Mouse (Mus musculus) hindbrain, postnatal 0 days (tissue): Measurements from ENCODE around the gene Gcm2. TPM values are rescaled to one million over a fixed set of nuclear protein-coding genes. Genes with fewer than 3 reads are reported as not detected.
A peak's percentile ranks its signal among the peaks of the same experiment; 100 is the strongest.

Experiments used
- ATAC-seq: fragments of 200-750 bp; cut with Nextera tagmentation; 2 replicates; pipeline ENCODE4 v1.8.0; 2017; ENCODE audit warnings: mild to moderate bottlenecking, moderate TSS enrichment, moderate library complexity
- DNase-seq: peaks from one replicate; pipeline ENCODE4 v3.0.0-alpha.2; 2015; ENCODE audit warnings: low spot score
- H3K27ac ChIP-seq: fragments of 300-500 bp; sonication (generic); 2 replicates; pipeline ENCODE4 v1.5.1; 2014; ENCODE audit warnings: mild to moderate bottlenecking
- H3K27me3 ChIP-seq: fragments of 300-500 bp; sonication (generic); 2 replicates; pipeline ENCODE4 v1.6.1; 2014; ENCODE audit warnings: low read length, mixed read lengths; ENCODE audit not compliant: insufficient read depth
- H3K36me3 ChIP-seq: fragments of 300-500 bp; sonication (generic); 2 replicates; pipeline ENCODE4 v1.6.1; 2014; ENCODE audit warnings: low read length, mixed read lengths; ENCODE audit not compliant: insufficient read depth
- H3K4me1 ChIP-seq: fragments of 300-500 bp; sonication (generic); 2 replicates; pipeline ENCODE4 v1.6.1; 2014; ENCODE audit warnings: antibody characterized with exemption, low read length, mixed read lengths; ENCODE audit not compliant: insufficient read depth
- H3K4me2 ChIP-seq: fragments of 300-500 bp; sonication (generic); 2 replicates; pipeline ENCODE4 v1.6.1; 2014; ENCODE audit warnings: low read depth, mild to moderate bottlenecking, low read length, moderate library complexity, mixed read lengths
- H3K4me3 ChIP-seq: fragments of 300-500 bp; sonication (generic); 2 replicates; pipeline ENCODE4 v1.5.1; 2014; ENCODE audit warnings: low read length
- H3K9ac ChIP-seq: fragments of 300-500 bp; sonication (generic); replicated peaks from 2 replicates; pipeline ENCODE4 v1.6.1; 2014; ENCODE audit warnings: mild to moderate bottlenecking, low read length, moderate library complexity, mixed read lengths
- H3K9me3 ChIP-seq: fragments of 300-500 bp; sonication (generic); 2 replicates; pipeline ENCODE4 v1.6.1; 2016; ENCODE audit warnings: low read length, mixed read lengths
- CTCF ChIP-seq: IDR thresholded peaks from 2 replicates; pipeline ENCODE4 v1.5.1; 2016; ENCODE audit warnings: antibody characterized with exemption, control low read depth, low read depth
- WGBS: fragments of 180-500 bp; shearing (Covaris S2); extraction: QIAGEN DNeasy Blood & Tissue Kit; methylation state at CpG from one replicate; pipeline ENCODE4 v1.1.7; 2014; 5-methylcytosine and 5-hydroxymethylcytosine counted together
- polyA plus RNA-seq: library from polyadenylated mRNA; unstranded; fragments of >200 nt; fragmentation: Nextera tagmentation; extraction: Ambion mirVana; gene quantifications from 2 replicates; pipeline ENCODE4 v1.2.1, GENCODE M21; 2015
- total RNA-seq: library from RNA; depleted of rRNA; stranded (reverse); fragments of >200 nt; gene quantifications from 2 replicates; pipeline ENCODE4 v1.2.3, GENCODE M21; 2014

The Gcm2 gene
- total and polyA plus RNA-seq, 2 experiments from 2014 or later: not detected

DNA sequence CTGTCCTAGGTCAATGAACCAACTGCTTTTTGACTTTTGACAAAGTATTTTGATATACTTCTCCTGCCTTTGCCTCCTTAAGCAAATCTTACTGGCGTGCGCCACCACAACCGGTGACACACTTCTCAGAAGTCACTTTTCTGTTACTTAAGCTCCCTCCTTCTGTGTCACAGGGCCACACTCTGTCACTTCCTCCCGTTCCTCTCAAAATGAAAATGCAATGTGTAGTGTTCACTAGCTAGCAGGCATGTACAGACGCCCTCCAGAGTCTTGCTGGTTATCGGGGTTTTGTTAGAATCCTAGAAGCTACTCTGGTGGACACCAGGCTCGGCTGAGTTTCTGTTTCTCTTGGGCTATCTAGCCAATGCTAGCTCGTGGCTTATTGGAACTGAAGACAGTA, 17.5 kb upstream of the Gcm2 start:
- Histone ChIP-seq H3K27me3 (no peaks in the 10 kb centered on the region), H3K9ac (no peak overlapping the region), H3K36me3 (no peaks in the 10 kb centered on the region), H3K4me2 (no peak overlapping the region), H3K27ac (no peak overlapping the region), H3K4me3 (no peak overlapping the region), H3K4me1 (no peaks in the 10 kb centered on the region), H3K9me3 (no peaks in the 10 kb centered on the region)
- ATAC-seq (no peak), DNase-seq (no peak)
- WGBS: 84% methylated on average over 8 of the region's 8 CpGs
- TF ChIP-seq CTCF: no peak

DNA sequence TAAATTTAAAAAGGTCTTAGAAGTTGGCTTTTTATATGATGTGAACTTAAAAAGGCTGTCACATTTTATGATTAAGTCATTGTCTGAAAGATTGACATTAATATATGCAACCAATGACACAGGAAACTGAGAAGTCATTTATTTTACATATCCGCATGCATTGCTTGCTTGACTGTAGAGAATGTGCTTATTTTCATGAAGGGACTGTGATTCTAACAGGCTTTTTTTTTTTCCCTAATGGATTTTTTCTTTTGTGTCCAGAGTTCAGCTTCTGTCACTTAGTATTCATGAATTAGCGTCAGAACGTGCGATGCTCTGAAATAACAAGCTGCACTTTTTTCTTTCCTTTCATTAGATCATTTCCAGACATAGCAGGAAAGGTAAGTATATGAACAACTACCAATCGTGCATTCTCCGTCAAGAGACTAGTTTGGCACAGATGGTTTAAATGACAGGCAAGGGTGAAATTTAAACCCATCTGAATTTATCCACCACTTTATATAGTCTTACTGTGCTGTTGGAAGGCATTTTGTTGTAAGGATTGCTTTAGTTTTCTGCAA, 12.9 kb upstream of the Gcm2 start:
- no peaks in the 10 kb centered on the region for H3K4me1 ChIP-seq
- no peak overlapping the region for H3K27ac ChIP-seq
- H3K36me3 ChIP-seq: no peaks in the 10 kb centered on the region
- H3K9ac ChIP-seq: no peak overlapping the region
- no peaks in the 10 kb centered on the region for H3K9me3 ChIP-seq
- ATAC-seq: no peak
- 53% methylated on average over 6 of the region's 6 CpGs for WGBS
- no peaks in the 10 kb centered on the region for H3K27me3 ChIP-seq
- H3K4me3 ChIP-seq: no peak overlapping the region
- TF ChIP-seq CTCF: no peak
- no peak overlapping the region for H3K4me2 ChIP-seq
- DNase-seq: no peak

DNA sequence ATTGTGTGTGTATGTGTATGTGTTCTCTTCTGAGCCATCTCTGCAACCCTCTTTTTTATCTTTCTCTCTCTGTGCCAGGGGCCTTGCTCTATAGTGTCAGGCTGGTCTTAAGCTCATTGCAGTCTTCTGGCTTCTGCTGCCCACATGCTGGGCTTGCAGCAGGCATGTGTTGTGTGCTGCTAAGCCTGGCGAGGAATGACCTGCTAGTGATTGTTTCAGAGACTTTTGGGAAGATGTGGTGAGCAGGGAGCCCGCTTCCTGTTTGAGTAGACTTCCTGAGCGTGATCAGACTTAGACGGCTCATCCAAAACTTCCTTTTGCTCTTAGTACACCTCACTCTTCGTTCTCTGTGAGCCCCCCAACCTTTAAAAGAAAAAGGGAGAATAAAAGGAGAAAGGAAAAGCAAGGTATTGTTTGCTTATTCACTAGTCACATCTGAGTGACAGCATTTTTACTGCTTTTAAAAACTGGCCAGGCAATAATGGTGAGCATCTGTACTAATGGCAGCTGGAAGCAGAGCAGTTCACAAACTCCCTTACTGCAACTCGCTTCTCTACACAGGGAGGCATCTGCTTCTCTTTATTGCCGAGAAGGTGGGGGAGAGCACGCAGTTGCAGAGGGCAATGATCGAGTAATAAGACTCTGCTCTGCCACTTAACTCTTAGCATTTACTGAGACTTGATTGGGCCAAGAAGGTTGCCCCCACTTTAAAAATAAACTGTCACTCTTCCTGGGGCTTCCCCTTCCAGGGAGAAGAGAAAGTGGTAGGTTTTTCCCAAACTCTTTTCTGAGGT, 8.5 kb upstream of the Gcm2 start:
- no peak for TF ChIP-seq CTCF

DNA sequence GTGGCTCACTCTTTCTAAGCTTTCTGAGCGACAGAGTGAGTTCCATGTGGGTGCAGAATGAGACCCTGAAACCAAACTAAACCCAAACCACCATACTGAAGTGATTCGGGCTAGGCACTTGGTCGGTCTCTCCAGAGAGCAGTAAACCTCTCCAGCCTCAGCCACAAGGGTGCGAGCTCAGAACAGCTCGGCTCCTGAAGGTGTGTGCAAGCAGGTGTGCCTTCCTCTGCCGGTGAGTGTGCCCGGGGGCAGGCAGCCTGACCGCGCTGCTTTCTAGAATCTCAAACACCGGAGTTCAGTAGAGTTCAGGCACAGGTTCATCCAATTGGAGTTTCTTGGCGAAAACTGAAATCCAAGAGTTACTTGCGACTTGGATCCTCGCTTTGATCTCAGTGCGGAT, 3.1 kb upstream of the Gcm2 start, which contains the start of gene Sycp2l:
TSS of gene Sycp2l (plus strand) at position 368 of the 400 bp plus-strand sequence.
- H3K4me3 ChIP-seq: 0 out of 2 replicates have a peak within 1 kb of the TSS, but pooled peaks have one; percentile 8

More for the DNA sequence above, 8.5 kb upstream of the Gcm2 start:
- DNase-seq: no peak
- Histone ChIP-seq H3K4me3 (no peak overlapping the region), H3K4me2 (no peak overlapping the region), H3K27ac (no peak overlapping the region), H3K27me3 (no peaks in the 10 kb centered on the region), H3K9ac (no peak overlapping the region), H3K9me3 (no peaks in the 10 kb centered on the region), H3K4me1 (no peaks in the 10 kb centered on the region), H3K36me3 (no peaks in the 10 kb centered on the region)
- ATAC-seq: no peak
- WGBS: 38% methylated on average over 9 of the region's 9 CpGs

DNA sequence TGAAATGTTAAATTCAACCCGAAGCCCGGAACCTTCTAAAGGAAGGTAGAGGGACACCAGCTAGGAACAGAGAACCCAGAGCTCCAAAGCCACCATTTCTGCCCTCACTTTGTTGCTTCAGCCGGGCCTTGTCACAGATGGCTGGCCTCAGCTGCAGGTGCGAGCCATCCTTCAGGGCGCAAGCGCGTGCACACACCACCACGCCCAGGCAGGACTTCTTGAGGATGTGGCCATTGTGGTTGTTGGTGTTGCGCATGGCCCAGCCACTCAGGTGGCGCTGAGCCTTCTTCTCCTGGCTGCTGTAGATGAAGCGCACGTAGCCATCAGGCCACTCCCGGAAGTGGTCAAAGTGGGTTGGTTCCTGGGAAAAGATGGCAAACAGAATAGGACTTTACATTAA, 5.3 kb downstream of the Gcm2 start:
- no peak overlapping the region for H3K4me3 ChIP-seq
- no peak for ATAC-seq
- 93% methylated on average over 13 of the region's 13 CpGs for WGBS
- no peak for DNase-seq
- no peaks in the 10 kb centered on the region for H3K4me1 ChIP-seq
- no peaks in the 10 kb centered on the region for H3K9me3 ChIP-seq
- TF ChIP-seq CTCF: no peak
- H3K27me3 ChIP-seq: no peaks in the 10 kb centered on the region
- no peak overlapping the region for H3K27ac ChIP-seq
- H3K36me3 ChIP-seq: no peaks in the 10 kb centered on the region
- no peak overlapping the region for H3K4me2 ChIP-seq
- no peak overlapping the region for H3K9ac ChIP-seq

More for the DNA sequence above, 3.1 kb upstream of the Gcm2 start, which contains the start of gene Sycp2l:
- DNase-seq (no peak), ATAC-seq (no peak)
- H3K9ac ChIP-seq: no peak within 1 kb of the TSS
- no peaks in the 10 kb centered on the region for H3K27me3 ChIP-seq
- no peaks in the 10 kb centered on the region for H3K9me3 ChIP-seq
- peak within 1 kb of the TSS; percentile 37 for H3K4me2 ChIP-seq
- no peaks in the 10 kb centered on the region for H3K4me1 ChIP-seq
- 43% methylated on average over 14 of the region's 14 CpGs for WGBS
- H3K27ac ChIP-seq: no peak within 1 kb of the TSS
- no peaks in the 10 kb centered on the region for H3K36me3 ChIP-seq
- no peak for TF ChIP-seq CTCF

DNA sequence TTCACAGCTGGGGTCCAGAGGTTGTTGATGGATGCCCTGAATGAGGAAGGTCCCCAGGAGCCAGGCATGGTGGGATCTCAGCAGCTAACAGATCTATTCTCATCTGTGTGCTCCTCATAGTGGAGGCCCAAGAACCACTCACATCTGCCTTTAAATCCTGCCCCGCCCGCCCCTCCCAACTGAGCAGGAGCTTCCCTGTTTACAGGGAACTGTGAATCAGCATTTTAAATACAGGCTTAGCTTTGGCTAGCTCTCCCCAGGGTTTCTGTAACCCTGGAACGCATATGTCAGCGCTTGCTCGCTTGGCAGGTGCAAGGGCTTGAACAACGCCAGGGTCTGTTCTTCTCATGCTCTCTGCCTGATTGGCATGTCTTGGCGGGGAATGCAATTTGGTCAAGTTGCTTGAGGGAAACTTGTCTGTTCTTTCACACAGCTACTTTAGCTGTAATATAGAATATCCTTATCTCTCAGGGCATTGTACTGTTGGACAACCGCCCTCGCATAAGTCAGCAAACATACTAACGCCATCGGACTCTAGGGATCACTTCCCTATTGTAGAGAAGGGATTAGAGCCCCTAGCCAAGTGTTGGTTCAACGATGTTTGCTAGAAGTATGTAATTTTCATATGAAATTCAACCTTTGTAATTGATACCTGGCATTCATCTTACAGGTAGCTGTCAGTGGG, 6.9 kb downstream of the Gcm2 start:
- no peak overlapping the region for H3K4me2 ChIP-seq
- no peaks in the 10 kb centered on the region for H3K9me3 ChIP-seq
- DNase-seq: no peak
- H3K4me1 ChIP-seq: no peaks in the 10 kb centered on the region
- 64% methylated on average over 12 of the region's 12 CpGs for WGBS
- no peak for ATAC-seq
- H3K27me3 ChIP-seq: no peaks in the 10 kb centered on the region
- no peaks in the 10 kb centered on the region for H3K36me3 ChIP-seq
- TF ChIP-seq CTCF: no peak
- no peak overlapping the region for H3K9ac ChIP-seq
- H3K4me3 ChIP-seq: no peak overlapping the region
- H3K27ac ChIP-seq: no peak overlapping the region

DNA sequence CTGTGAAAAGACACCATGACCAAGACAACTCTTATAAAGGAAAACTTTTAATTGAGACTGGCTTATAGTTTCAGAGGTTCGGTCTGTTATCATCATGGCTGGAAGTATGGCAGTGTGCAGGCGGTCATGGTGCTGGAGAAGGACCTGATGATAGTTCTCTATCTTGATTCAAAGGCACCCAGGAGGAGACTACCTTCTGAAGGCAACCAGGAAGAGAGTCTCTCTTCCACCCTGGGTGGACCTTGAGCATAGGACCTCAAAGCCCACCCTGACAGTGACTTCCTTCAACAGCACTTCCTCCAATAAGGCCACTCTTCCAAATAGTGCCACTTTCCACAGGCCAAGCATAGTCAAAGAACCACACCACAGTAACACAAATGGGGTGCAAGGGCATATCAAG, 10.8 kb downstream of the Gcm2 start:
- Histone ChIP-seq H3K9ac (no peak overlapping the region), H3K36me3 (no peaks in the 10 kb centered on the region), H3K27me3 (no peaks in the 10 kb centered on the region), H3K9me3 (no peaks in the 10 kb centered on the region), H3K4me2 (no peak overlapping the region), H3K27ac (no peak overlapping the region), H3K4me3 (no peak overlapping the region), H3K4me1 (no peaks in the 10 kb centered on the region)
- WGBS: 91% methylated on average over 2 of the region's 2 CpGs
- TF ChIP-seq CTCF: no peak
- DNase-seq (no peak), ATAC-seq (no peak)
